ENCODE assay signal across 37 mouse cellular contexts in the genomic region with DNA sequence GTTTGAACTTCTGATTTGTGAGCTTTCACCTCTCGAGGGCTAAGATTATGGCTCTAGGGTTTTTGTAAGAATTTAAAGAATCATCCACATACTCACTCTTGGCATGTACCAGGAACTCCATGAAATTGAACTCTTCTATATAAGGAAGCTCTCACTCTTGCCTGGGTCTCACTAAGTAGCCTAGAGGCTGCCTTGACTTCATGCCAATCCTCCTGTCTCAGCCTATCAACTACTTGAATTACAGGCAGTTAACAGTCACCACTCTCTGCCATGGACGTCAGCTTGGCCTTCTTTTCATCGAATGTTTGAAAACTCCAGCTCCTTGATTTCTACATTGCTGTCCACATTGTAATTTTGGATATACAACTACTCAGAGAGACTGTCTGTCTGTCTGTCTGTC. TPM values are rescaled to one million over a fixed set of nuclear protein-coding genes. Genes with fewer than 3 reads are reported as not detected.
"Had no signal": no experiment of that assay in that cellular context is flagged by ENCODE, and none has a peak within 500 bp of the region (broad histone marks: within the 10 kb centered on the region; RNA-seq: fewer than 3 reads in every experiment).

No protein-coding gene starts in this region.

- ATAC-seq: hindbrain, postnatal 0 days; intestine, embryonic 16.5 days had no signal

- DNase-seq: gastrocnemius, adult 2 months; gastrocnemius, postnatal 10 days; gastrocnemius, postnatal 25 days; heart, adult 18-20 months; heart, postnatal 14 days; heart, postnatal 36 days; kidney, adult 11 months; kidney, adult 2 months; kidney, adult 9 months; kidney, postnatal 14 days; kidney, postnatal 36 days; layer of hippocampus, adult 9-11 months; left cerebral cortex, postnatal 4 days; liver; liver, embryonic 13.5 days had no signal

- H3K9me3 ChIP-seq: heart, embryonic 10.5 days; heart, embryonic 12.5 days; hindbrain, embryonic 13.5 days; hindbrain, embryonic 15.5 days; kidney, embryonic 15.5 days; limb, embryonic 12.5 days; liver, embryonic 13.5 days had no signal

- H3K27me3 ChIP-seq: heart, embryonic 12.5 days; hindbrain, embryonic 13.5 days; hindbrain, embryonic 15.5 days; kidney, embryonic 15.5 days; limb, embryonic 12.5 days; liver, embryonic 13.5 days had no signal

- H3K36me3 ChIP-seq: heart, embryonic 10.5 days; heart, embryonic 12.5 days; hindbrain, embryonic 13.5 days; hindbrain, embryonic 15.5 days; kidney, embryonic 15.5 days; limb, embryonic 12.5 days; liver, embryonic 13.5 days had no signal

- H3K27ac ChIP-seq: gastrocnemius, adult 2 months; heart, embryonic 10.5 days; hindbrain, embryonic 13.5 days; hindbrain, embryonic 15.5 days; hindbrain, postnatal 0 days; kidney, embryonic 15.5 days; kidney, postnatal 0 days; limb, embryonic 12.5 days; liver, embryonic 13.5 days had no signal

- H3K9ac ChIP-seq: heart, embryonic 12.5 days; hindbrain, embryonic 13.5 days; hindbrain, embryonic 15.5 days; kidney, embryonic 15.5 days; limb, embryonic 12.5 days; liver, embryonic 13.5 days had no signal

- H3K4me2 ChIP-seq: heart, embryonic 12.5 days; hindbrain, embryonic 13.5 days; hindbrain, embryonic 15.5 days; kidney, embryonic 15.5 days; limb, embryonic 12.5 days; liver, embryonic 11.5 days; liver, embryonic 13.5 days had no signal

- H3K4me3 ChIP-seq: gastrocnemius, adult 2 months; heart, embryonic 10.5 days; heart, embryonic 12.5 days; hindbrain, embryonic 13.5 days; hindbrain, embryonic 15.5 days; kidney, embryonic 15.5 days; limb, embryonic 12.5 days; liver, embryonic 13.5 days had no signal

RNA-seq across cellular contexts. Expression of gene Mgat4e, which starts 2.9 kb away (rescaled TPM):
- total RNA-seq: gastrocnemius, adult 2 months; gastrocnemius, postnatal 10 days; gastrocnemius, postnatal 25 days; gastrocnemius, postnatal 4 days; heart, adult 18-20 months; heart, adult 8-10 months; heart, postnatal 14 days; heart, postnatal 36 days; hindbrain, postnatal 0 days; layer of hippocampus, adult 8-10 months; layer of hippocampus, postnatal 36 days; left cerebral cortex, adult 18-20 months; left cerebral cortex, adult 8-10 months; left cerebral cortex, postnatal 25 days; left cerebral cortex, postnatal 4 days had no signal
- polyA plus RNA-seq: heart, embryonic 10.5 days; heart, embryonic 12.5 days; heart, embryonic 14.5 days; heart, embryonic 16.5 days; hindbrain, embryonic 11.5 days; hindbrain, embryonic 13.5 days; hindbrain, embryonic 15.5 days; hindbrain, postnatal 0 days; intestine, embryonic 14.5 days; intestine, embryonic 16.5 days; kidney, embryonic 15.5 days; kidney, postnatal 0 days; large intestine, adult 2 months; limb, embryonic 12.5 days; liver, embryonic 11.5 days; liver, embryonic 13.5 days had no signal
